Comparison of ENCODE assay signal across 9 mouse cellular contexts in genomic region chr1:183069954-183070649, GRCm38 (mm10).
"Had no signal": no experiment of that assay in that cellular context is flagged by ENCODE, and none has a peak within 500 bp of the region (broad histone marks: within the 10 kb centered on the region; RNA-seq: fewer than 3 reads in every experiment).

No protein-coding gene starts in this region.

- DNase-seq: kidney, postnatal 10 days; lung, embryonic 14.5 days; lung, postnatal 10 days had no signal

- H3K4me3 ChIP-seq: limb, embryonic 10.5 days; liver, embryonic 12.5 days; midbrain, embryonic 12.5 days; myocyte; neural tube, embryonic 15.5 days had no signal

- ATAC-seq: liver, embryonic 12.5 days had no signal

- H3K27ac ChIP-seq: limb, embryonic 10.5 days; liver, embryonic 12.5 days; midbrain, embryonic 12.5 days; neural tube, embryonic 15.5 days; stomach, postnatal 0 days had no signal

- H3K9me3 ChIP-seq: limb, embryonic 10.5 days; liver, embryonic 12.5 days; midbrain, embryonic 12.5 days; neural tube, embryonic 15.5 days had no signal

- H3K36me3 ChIP-seq: limb, embryonic 10.5 days; liver, embryonic 12.5 days; midbrain, embryonic 12.5 days; neural tube, embryonic 15.5 days had no signal

- H3K9ac ChIP-seq: liver, embryonic 12.5 days; lung, embryonic 14.5 days; midbrain, embryonic 12.5 days; neural tube, embryonic 15.5 days had no signal

- H3K4me2 ChIP-seq: liver, embryonic 12.5 days; lung, embryonic 14.5 days; midbrain, embryonic 12.5 days; neural tube, embryonic 15.5 days had no signal

- H3K27me3 ChIP-seq: liver, embryonic 12.5 days; midbrain, embryonic 12.5 days; neural tube, embryonic 15.5 days had no signal
